Mouse (Mus musculus) heart, postnatal 0 days (tissue): ENCODE results near the gene Sat2. TPM values are rescaled to one million over a fixed set of nuclear protein-coding genes. Genes with fewer than 3 reads are reported as not detected.

ENCODE experiments used
- ATAC-seq: fragments of 200-750 bp; cut with Nextera tagmentation; 2 replicates; pipeline ENCODE4 v1.8.0; 2017; ENCODE audit warnings: low read depth, moderate number of reproducible peaks, moderate library complexity; ENCODE audit not compliant: insufficient read depth
- DNase-seq: peaks from one replicate; pipeline ENCODE4 v3.0.0-alpha.2; 2016; ENCODE audit warnings: low spot score
- H3K27ac ChIP-seq: fragments of 300-500 bp; sonication (generic); 2 replicates; pipeline ENCODE4 v1.5.1; 2014; ENCODE audit warnings: low read depth, mild to moderate bottlenecking
- H3K27me3 ChIP-seq: fragments of 300-500 bp; sonication (generic); 2 replicates; pipeline ENCODE4 v1.6.1; 2014; ENCODE audit warnings: low read length, mixed read lengths; ENCODE audit not compliant: control insufficient read depth, insufficient read depth
- H3K36me3 ChIP-seq: fragments of 300-500 bp; sonication (generic); replicated peaks from 2 replicates; pipeline ENCODE4 v1.6.1; 2014; ENCODE audit warnings: low read length, mixed read lengths; ENCODE audit not compliant: control insufficient read depth, insufficient read depth
- H3K4me1 ChIP-seq: fragments of 300-500 bp; sonication (generic); 2 replicates; pipeline ENCODE4 v1.6.1; 2014; ENCODE audit warnings: antibody characterized with exemption; ENCODE audit not compliant: control insufficient read depth, insufficient read depth
- H3K4me2 ChIP-seq: fragments of 300-500 bp; sonication (generic); 2 replicates; pipeline ENCODE4 v1.6.1; 2014; ENCODE audit warnings: low read depth, mild to moderate bottlenecking, low read length, moderate library complexity
- H3K4me3 ChIP-seq: fragments of 300-500 bp; sonication (generic); 2 replicates; pipeline ENCODE4 v1.5.1; 2014; ENCODE audit warnings: low read depth, low read length
- H3K9ac ChIP-seq: fragments of 300-500 bp; sonication (generic); replicated peaks from 2 replicates; pipeline ENCODE4 v1.6.1; 2014; ENCODE audit warnings: low read depth, low read length, mixed read lengths
- H3K9me3 ChIP-seq: fragments of 300-500 bp; sonication (generic); replicated peaks from 2 replicates; pipeline ENCODE4 v1.6.1; 2016; ENCODE audit warnings: low read length; ENCODE audit not compliant: control insufficient read depth
- CTCF ChIP-seq: IDR thresholded peaks from 2 replicates; pipeline ENCODE4 v1.5.1; 2016; ENCODE audit warnings: antibody characterized with exemption, control low read depth, low read depth
- EP300 ChIP-seq: IDR thresholded peaks from 2 replicates; pipeline ENCODE4 v1.6.1; 2016; ENCODE audit warnings: antibody characterized with exemption, low read depth
- WGBS: fragments of 180-500 bp; shearing (Covaris S2); extraction: QIAGEN DNeasy Blood & Tissue Kit; methylation state at CpG from one replicate; pipeline ENCODE4 v1.1.7; 2014; 5-methylcytosine and 5-hydroxymethylcytosine counted together
- polyA plus RNA-seq: library from polyadenylated mRNA; unstranded; fragments of >200 nt; fragmentation: Nextera tagmentation; extraction: Ambion mirVana; gene quantifications from 2 replicates; pipeline ENCODE4 v1.2.1, GENCODE M21; 2015
- total RNA-seq: library from RNA; depleted of rRNA; stranded (reverse); fragments of >200 nt; gene quantifications from 2 replicates; pipeline ENCODE4 v1.2.3, GENCODE M21; 2014; ENCODE audit warnings: low replicate concordance

Gene Sat2
- total and polyA plus RNA-seq, 2 experiments from 2014 or later: 7.3 to 18.8 TPM

DNA sequence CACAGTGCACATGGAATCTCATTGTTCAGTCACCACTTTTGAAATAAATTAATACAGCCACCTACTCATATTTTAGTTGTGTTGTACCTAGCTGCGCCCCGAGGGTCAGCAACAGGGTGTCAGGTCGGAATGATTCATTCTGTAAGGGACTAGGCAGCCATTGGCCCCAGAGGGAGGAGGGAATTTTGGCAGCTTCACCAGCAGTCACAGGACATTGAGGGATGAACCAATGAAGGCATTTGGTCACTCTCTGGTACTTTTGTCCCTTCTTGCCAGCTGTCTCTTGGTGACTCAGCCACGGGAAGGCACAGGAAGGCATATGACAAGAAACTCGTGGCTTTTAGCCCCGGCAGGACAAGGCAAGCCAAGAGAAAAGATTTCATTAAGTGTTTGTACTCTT lies 42.0 kb downstream of the Sat2 start:
- H3K4me3 ChIP-seq: no peak overlapping the region
- H3K36me3 ChIP-seq: peaks cover 51% of the 10 kb centered on the region
- 75% methylated on average over 6 of the region's 6 CpGs for WGBS

DNA sequence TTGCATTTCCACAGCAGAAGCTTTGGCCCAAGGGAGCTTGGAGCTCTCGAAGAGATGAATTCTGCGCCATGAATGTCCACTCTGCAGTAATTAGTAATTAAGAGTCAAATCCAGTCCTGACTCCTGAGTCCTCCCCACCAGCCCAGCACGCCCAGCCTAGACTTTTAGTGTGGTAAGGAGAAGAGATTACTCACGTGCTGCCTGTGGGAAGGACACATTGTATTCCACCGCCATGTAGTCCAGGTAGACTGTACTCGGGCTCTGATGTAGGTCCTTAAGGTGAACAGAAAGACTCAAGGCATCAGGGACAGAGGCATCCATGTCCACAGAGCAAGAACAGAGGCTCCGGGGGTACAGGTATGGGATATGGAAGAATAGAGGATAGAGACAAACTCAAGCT lies 43.0 kb downstream of the Sat2 start:
- no peak for ATAC-seq
- no peaks in the 10 kb centered on the region for H3K27me3 ChIP-seq
- no peak overlapping the region for H3K27ac ChIP-seq
- no peak overlapping the region for H3K9ac ChIP-seq
- H3K4me3 ChIP-seq: no peak overlapping the region
- TF ChIP-seq EP300: no peak
- no peak for TF ChIP-seq CTCF
- no peak overlapping the region for H3K4me2 ChIP-seq
- peaks cover 14% of the 10 kb centered on the region for H3K4me1 ChIP-seq
- H3K9me3 ChIP-seq: no peaks in the 10 kb centered on the region
- H3K36me3 ChIP-seq: peaks cover 56% of the 10 kb centered on the region
- no peak for DNase-seq
- WGBS: 91% methylated on average over 7 of the region's 7 CpGs

More for the DNA sequence above, 42.0 kb downstream of the Sat2 start:
- H3K9me3 ChIP-seq: no peaks in the 10 kb centered on the region
- DNase-seq (no peak), ATAC-seq (no peak)
- no peaks in the 10 kb centered on the region for H3K27me3 ChIP-seq
- H3K27ac ChIP-seq: peak overlapping the region; percentile 97
- peaks cover 14% of the 10 kb centered on the region for H3K4me1 ChIP-seq
- H3K9ac ChIP-seq: no peak overlapping the region
- no peak for TF ChIP-seq CTCF
- no peak for TF ChIP-seq EP300
- H3K4me2 ChIP-seq: no peak overlapping the region

DNA sequence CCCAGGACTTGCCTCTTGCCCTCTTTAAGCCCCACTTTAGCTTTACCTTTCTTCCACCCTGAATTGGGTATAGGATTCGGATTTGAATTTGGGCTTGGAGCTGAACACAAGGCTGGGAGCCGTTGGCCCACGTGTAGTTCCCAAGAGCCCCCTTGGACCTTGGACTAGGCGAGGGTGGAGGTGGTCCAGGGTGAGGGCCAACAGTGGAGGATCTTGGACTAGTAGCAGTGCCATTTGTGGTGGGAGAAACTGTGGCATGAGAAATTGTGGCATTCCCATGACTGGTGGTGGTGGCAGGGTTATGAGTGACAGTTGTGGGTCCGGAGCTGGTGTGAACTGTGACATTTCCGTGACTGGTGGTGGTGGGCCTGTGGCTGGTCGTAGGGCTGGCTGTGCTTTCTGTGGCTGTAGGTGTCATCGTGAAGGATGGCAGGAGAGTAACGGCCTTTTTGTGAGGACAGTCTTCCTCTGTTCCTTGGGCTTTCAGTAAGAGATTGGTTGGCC lies 43.7 kb downstream of the Sat2 start:
- DNase-seq (no peak), ATAC-seq (no peak)
- no peaks in the 10 kb centered on the region for H3K9me3 ChIP-seq
- no peak overlapping the region for H3K4me3 ChIP-seq
- peaks cover 19% of the 10 kb centered on the region for H3K4me1 ChIP-seq
- TF ChIP-seq CTCF (no peak), EP300 (no peak)
- peaks cover 63% of the 10 kb centered on the region for H3K36me3 ChIP-seq
- no peaks in the 10 kb centered on the region for H3K27me3 ChIP-seq
- peak overlapping the region; percentile 53 for H3K27ac ChIP-seq
- H3K9ac ChIP-seq: no peak overlapping the region
- 66% methylated on average over 9 of the region's 9 CpGs for WGBS
- no peak overlapping the region for H3K4me2 ChIP-seq

DNA sequence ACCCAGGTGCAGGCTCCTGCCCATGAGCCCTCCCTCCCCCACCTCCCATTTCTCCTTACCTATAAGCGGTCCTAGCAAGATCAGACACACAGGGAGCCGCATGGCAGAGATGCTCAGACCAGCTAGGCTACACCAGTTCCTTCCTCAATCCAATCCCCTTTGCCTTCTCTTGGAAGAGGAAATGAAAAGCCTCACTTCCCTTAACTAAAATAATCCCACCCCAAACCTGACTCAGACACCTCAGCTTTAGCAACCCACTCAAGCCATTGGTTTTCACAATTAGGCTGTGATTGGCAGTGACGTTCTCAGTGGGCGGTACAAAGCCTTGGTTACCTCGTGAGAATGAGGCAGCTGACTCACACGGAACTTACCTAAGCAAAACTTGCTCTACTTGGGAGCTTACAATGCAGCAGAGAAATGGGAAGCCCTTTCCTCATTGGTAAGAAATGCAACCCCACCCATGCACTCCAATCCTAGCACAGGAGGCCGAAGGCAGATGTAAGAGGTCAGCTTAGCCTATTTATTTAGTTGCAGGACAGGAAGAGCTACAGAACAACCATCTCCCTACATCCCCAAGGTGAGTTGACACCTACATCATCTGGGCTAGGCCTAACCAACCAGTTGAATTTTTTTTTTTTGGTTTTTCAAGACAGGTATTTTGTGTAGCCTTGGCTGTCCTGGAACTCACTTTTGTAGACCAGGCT lies 44.3 kb downstream of the Sat2 start, which contains the start of gene Cd68:
Gene Cd68, minus strand, starts transcription at position 193 of the 704 bp plus-strand sequence.
- H3K27ac ChIP-seq: peak within 1 kb of the TSS; percentile 53
- no peaks in the 10 kb centered on the region for H3K27me3 ChIP-seq
- H3K36me3 ChIP-seq: peaks cover 63% of the 10 kb centered on the region
- no peak for DNase-seq
- H3K4me2 ChIP-seq: no peak within 1 kb of the TSS
- ATAC-seq: no peak
- WGBS: 37% methylated on average over 7 of the region's 7 CpGs
- H3K4me1 ChIP-seq: peaks cover 19% of the 10 kb centered on the region
- no peak within 1 kb of the TSS for H3K4me3 ChIP-seq
- no peaks in the 10 kb centered on the region for H3K9me3 ChIP-seq
- no peak within 1 kb of the TSS for H3K9ac ChIP-seq
- TF ChIP-seq EP300 (0 out of 2 replicates have a peak, but pooled peaks have one; percentile 37), CTCF (no peak)

DNA sequence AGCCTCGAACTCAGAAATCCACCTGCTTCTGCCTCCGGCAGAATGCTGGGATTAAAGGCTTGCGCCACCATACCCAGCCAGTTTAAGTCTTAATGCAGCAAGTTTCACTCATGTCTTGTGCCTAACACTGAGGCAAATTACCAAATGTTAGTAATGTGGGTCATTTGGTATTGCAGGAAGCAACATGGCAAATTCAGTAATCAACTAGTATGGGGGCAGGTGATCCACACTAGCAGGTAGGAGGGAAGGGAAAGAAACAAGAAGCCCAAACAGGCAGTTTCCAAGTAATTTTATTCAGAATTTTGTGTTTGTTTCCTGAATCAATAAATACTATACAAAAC lies 44.8 kb downstream of the Sat2 start:
- Histone ChIP-seq H3K27ac (no peak overlapping the region), H3K36me3 (peaks cover 63% of the 10 kb centered on the region)
- TF ChIP-seq EP300 (no peak), CTCF (no peak)

More for the DNA sequence above, 44.8 kb downstream of the Sat2 start:
- ATAC-seq (no peak), DNase-seq (no peak)
- H3K4me3 ChIP-seq: no peak overlapping the region
- no peaks in the 10 kb centered on the region for H3K9me3 ChIP-seq
- H3K4me1 ChIP-seq: peaks cover 14% of the 10 kb centered on the region
- 89% methylated on average over 3 of the region's 3 CpGs for WGBS
- no peaks in the 10 kb centered on the region for H3K27me3 ChIP-seq
- no peak overlapping the region for H3K9ac ChIP-seq
- H3K4me2 ChIP-seq: no peak overlapping the region
